Mouse (Mus musculus): ENCODE results near the gene Ppp1r9a.

GRCm38 (mm10) chr6:5029956-5030355 is 127.2 kb downstream of the Ppp1r9a start:
- TF ChIP-seq ZKSCAN1 (IDR thresholded peaks at IDR 0.05; ENCODE audit: borderline replicate concordance, low read depth, low read length) = no peak
- no peak for TF ChIP-seq CHD2 (IDR thresholded peaks at IDR 0.05; ENCODE audit: low read length)
- no peak for TF ChIP-seq MAX (IDR thresholded peaks at IDR 0.05; ENCODE audit: low read length)
- TF ChIP-seq E2F4 (IDR thresholded peaks at IDR 0.05; ENCODE audit: insufficient replicate concordance, low read depth, low read length) = no peak
- no peak for TF ChIP-seq KAT2A (IDR thresholded peaks at IDR 0.05; ENCODE audit: insufficient replicate concordance, low read length)
- no peak for TF ChIP-seq CTCF (conservative IDR thresholded peaks at IDR 0.05 in 1 of 2, IDR thresholded peaks at IDR 0.05 in 1 of 2; ENCODE audit: low read depth in 2 of 2, low read length in 2 of 2)
- no peak for TF ChIP-seq EP300 (IDR thresholded peaks at IDR 0.05; ENCODE audit: low read length)
- TF ChIP-seq RCOR1 (conservative IDR thresholded peaks at IDR 0.05; ENCODE audit: low read depth, low read length) = no peak
- no peak for TF ChIP-seq POLR2AphosphoS2 (IDR thresholded peaks at IDR 0.05; ENCODE audit: low read depth, low read length)

All from CH12.LX (cell line).